Mouse (Mus musculus) forebrain, embryonic 15.5 days (tissue): Measurements from ENCODE around the gene Prtg. TPM values are rescaled to one million over a fixed set of nuclear protein-coding genes. Genes with fewer than 3 reads are reported as not detected.

Experiments
- ATAC-seq: fragments of 200-750 bp; cut with Nextera tagmentation; replicated peaks from 2 replicates; pipeline ENCODE4 v1.8.0; 2017; ENCODE audit warnings: mild to moderate bottlenecking, moderate TSS enrichment, moderate library complexity
- H3K27ac ChIP-seq: fragments of 300-500 bp; sonication (generic); replicated peaks from 2 replicates; pipeline ENCODE4 v1.5.1; 2015; ENCODE audit warnings: mild to moderate bottlenecking, inconsistent platforms
- H3K27me3 ChIP-seq: fragments of 300-500 bp; sonication (generic); 2 replicates; pipeline ENCODE4 v1.6.1; 2015; ENCODE audit warnings: inconsistent platforms
- H3K36me3 ChIP-seq: fragments of 300-500 bp; sonication (generic); 2 replicates; pipeline ENCODE4 v1.6.1; 2015; ENCODE audit warnings: mild to moderate bottlenecking, inconsistent platforms
- H3K4me1 ChIP-seq: fragments of 300-500 bp; sonication (generic); 2 replicates; pipeline ENCODE4 v1.6.1; 2015; ENCODE audit warnings: inconsistent platforms
- H3K4me2 ChIP-seq: fragments of 300-500 bp; sonication (generic); replicated peaks from 2 replicates; pipeline ENCODE4 v1.6.1; 2015; ENCODE audit warnings: mild to moderate bottlenecking, inconsistent platforms
- H3K4me3 ChIP-seq: fragments of 300-500 bp; sonication (generic); 2 replicates; pipeline ENCODE4 v1.5.1; 2015; ENCODE audit warnings: mild to moderate bottlenecking, inconsistent platforms
- H3K9ac ChIP-seq: fragments of 300-500 bp; sonication (generic); replicated peaks from 2 replicates; pipeline ENCODE4 v1.6.1; 2015; ENCODE audit warnings: mild to moderate bottlenecking, inconsistent platforms
- H3K9me3 ChIP-seq: fragments of 300-500 bp; sonication (generic); 2 replicates; pipeline ENCODE4 v1.6.1; 2016; ENCODE audit warnings: inconsistent platforms
- WGBS: fragments of 180-500 bp; shearing (Covaris S2); methylation state at CpG from one replicate; pipeline ENCODE4 v1.1.7; 2015; ENCODE audit warnings: mixed read lengths; 5-methylcytosine and 5-hydroxymethylcytosine counted together
- polyA plus RNA-seq: library from polyadenylated mRNA; unstranded; fragments of >200 nt; fragmentation: Nextera tagmentation; extraction: Ambion mirVana; gene quantifications from 2 replicates; pipeline ENCODE4 v1.2.1, GENCODE M21; 2015

The Prtg gene
- polyA plus RNA-seq, 1 experiment from 2014 or later: 0.46 TPM

DNA sequence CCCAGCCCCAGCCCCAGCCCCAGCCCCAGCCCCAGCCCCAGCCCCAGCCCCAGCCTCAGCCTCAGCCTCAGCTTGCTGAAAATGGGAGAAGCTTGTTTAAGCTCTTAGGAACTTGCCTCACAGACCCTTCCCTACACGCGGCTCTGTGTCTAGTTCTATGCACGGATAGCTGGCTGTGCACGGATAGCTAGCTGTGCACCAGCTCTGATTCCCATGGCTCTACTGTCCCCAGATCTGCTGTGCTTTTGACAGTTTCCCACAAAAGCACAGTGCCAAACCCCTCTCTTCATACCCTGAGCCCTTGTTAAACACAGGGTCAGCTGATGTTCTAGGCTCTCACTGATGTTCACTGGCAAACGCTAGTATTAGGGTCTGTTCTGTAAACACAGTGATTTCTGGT is 86.1 kb downstream of the Prtg start:
- Histone ChIP-seq H3K27me3 (no peaks in the 10 kb centered on the region), H3K4me2 (no peak overlapping the region), H3K27ac (no peak overlapping the region), H3K4me1 (no peaks in the 10 kb centered on the region), H3K9me3 (no peaks in the 10 kb centered on the region), H3K36me3 (no peaks in the 10 kb centered on the region), H3K9ac (no peak overlapping the region), H3K4me3 (no peak overlapping the region)
- no peak for ATAC-seq
- 92% methylated on average over 5 of the region's 5 CpGs for WGBS

DNA sequence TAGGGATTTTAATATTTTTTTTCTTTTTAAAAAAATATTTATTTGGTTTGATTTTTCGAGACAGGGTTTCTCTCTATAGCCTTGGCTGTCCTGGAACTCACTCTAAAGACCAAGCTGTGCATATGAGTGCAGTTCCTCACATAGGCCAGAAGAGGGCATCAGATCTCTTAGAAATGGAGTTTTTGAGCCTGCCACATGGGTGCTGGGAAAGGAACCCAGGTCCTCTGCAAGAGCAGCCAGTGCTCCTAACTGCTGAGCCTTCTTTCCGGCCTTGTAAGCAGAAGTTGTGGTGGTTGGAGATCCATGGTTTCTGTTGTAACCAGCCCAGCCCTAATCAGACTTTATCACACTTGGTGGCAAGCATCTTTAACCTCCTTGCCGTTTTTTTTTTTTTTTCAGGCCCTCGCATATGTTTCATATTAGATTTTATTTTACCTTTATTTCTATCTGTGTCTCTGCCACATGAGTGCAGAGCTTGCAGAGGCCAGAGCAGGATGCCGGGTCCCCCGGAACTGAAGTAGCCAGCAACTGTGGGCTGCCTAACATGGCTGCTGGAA is 88.2 kb downstream of the Prtg start:
- ATAC-seq: no peak
- Histone ChIP-seq H3K27ac (no peak overlapping the region), H3K4me3 (no peak overlapping the region), H3K27me3 (no peaks in the 10 kb centered on the region), H3K36me3 (no peaks in the 10 kb centered on the region), H3K9me3 (no peaks in the 10 kb centered on the region), H3K9ac (no peak overlapping the region), H3K4me2 (no peak overlapping the region), H3K4me1 (no peaks in the 10 kb centered on the region)
- WGBS: 97% methylated on average over 6 of the region's 6 CpGs

DNA sequence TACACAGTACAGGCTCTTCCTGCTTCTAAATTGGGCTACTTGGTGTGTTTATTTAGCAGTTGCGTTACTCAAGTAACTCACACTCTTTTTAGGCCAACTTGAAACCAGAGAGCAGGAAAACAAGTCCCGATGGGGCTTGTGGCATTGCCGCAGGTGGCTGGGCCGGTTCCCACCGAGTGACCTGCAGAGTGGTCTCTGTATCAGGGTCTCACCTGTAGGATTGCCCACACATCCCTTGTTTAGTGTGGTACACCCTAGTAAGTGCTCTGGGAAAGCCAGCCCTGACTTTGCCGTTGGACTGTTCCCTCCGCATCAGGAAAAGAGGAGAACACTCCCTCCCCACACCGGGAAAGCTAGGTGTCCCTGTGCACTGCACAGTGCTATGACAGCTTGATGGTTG is 95.4 kb downstream of the Prtg start:
- ATAC-seq: no peak
- H3K9ac ChIP-seq: no peak overlapping the region
- 91% methylated on average over 8 of the region's 8 CpGs for WGBS

DNA sequence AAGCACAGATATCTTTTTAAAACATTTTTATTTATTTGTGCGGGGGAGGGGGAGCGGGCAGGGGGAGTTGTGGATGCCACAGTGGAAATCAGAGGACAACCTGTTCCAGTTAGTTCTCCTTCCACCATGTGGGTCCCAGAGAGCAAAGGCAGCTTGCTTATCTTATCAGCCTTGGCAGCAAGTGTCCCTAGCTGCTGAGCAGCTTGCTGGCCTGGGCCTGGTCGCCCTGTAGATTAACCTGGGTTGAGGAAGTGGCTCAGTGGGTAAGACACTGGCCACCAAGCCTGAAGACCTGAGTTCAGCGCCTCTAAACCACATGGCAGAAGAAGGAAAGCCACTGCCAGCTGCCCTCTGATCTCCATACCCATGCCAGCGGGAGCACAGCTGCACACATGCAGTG is 95.9 kb downstream of the Prtg start:
- no peak overlapping the region for H3K4me2 ChIP-seq
- ATAC-seq: no peak
- no peak overlapping the region for H3K9ac ChIP-seq
- H3K4me3 ChIP-seq: no peak overlapping the region
- no peaks in the 10 kb centered on the region for H3K9me3 ChIP-seq
- no peaks in the 10 kb centered on the region for H3K36me3 ChIP-seq
- H3K27me3 ChIP-seq: no peaks in the 10 kb centered on the region
- 90% methylated on average over 5 of the region's 5 CpGs for WGBS
- peaks cover 5% of the 10 kb centered on the region; the same call in 1 of the 2 replicates for H3K4me1 ChIP-seq
- H3K27ac ChIP-seq: no peak overlapping the region

More for the DNA sequence above, 95.4 kb downstream of the Prtg start:
- Histone ChIP-seq H3K27ac (no peak overlapping the region), H3K36me3 (no peaks in the 10 kb centered on the region), H3K9me3 (no peaks in the 10 kb centered on the region), H3K4me2 (no peak overlapping the region), H3K4me3 (no peak overlapping the region), H3K4me1 (peaks cover 4% of the 10 kb centered on the region; the same call in 1 of the 2 replicates), H3K27me3 (no peaks in the 10 kb centered on the region)

DNA sequence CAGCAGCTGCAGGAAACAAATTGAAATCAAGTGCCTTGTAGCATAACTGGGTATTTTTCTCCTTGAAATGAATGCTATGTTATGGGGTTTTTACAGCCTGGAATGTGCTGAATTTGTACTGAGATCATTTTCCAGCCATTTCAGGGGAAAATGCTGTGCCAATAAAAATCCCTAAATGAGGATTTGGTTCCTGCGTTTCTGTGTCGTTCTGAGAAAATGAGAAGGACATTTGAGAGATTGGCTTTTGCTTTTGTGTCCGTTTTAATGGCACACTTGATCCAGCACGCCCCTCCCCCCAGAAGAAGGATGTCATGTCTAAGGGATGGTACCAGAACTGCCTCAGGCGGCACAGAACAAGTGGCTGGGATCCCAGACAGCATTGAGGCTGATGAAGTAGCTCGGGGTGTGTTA is 100.0 kb downstream of the Prtg start:
- no peak overlapping the region for H3K4me2 ChIP-seq
- no peaks in the 10 kb centered on the region for H3K27me3 ChIP-seq
- no peak overlapping the region for H3K9ac ChIP-seq
- no peak overlapping the region for H3K4me3 ChIP-seq
- peaks cover 5% of the 10 kb centered on the region; the same call in 1 of the 2 replicates for H3K4me1 ChIP-seq
- no peaks in the 10 kb centered on the region for H3K36me3 ChIP-seq
- WGBS: 64% methylated on average over 6 of the region's 6 CpGs
- H3K27ac ChIP-seq: peak overlapping the region; percentile 66
- ATAC-seq: no peak
- H3K9me3 ChIP-seq: no peaks in the 10 kb centered on the region

DNA sequence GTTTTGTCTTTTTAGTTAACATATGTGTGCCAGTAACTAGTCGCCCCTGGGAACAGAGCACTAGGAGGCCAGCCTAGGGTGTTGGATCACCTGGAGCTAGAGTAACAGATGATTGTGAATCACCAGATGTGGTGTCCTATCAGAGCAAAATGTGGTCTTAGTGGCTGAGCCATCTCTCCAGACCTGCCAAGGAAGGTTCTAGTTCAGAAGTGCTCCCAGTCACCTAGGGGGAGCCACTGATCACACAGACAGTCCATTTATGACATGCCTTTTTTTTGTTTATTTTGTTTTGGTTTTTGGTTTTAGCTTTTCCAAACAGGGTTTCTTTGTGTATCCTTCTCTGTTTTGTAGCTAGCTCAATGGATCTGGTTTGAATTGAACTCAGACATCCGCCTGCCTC is 104.7 kb downstream of the Prtg start:
- Histone ChIP-seq H3K4me2 (no peak overlapping the region), H3K36me3 (no peaks in the 10 kb centered on the region), H3K4me1 (peaks cover 5% of the 10 kb centered on the region; the same call in 1 of the 2 replicates), H3K4me3 (no peak overlapping the region), H3K9ac (no peak overlapping the region), H3K27me3 (no peaks in the 10 kb centered on the region), H3K9me3 (no peaks in the 10 kb centered on the region), H3K27ac (no peak overlapping the region)
- 85% methylated on average over 2 of the region's 2 CpGs for WGBS
- ATAC-seq: no peak

DNA sequence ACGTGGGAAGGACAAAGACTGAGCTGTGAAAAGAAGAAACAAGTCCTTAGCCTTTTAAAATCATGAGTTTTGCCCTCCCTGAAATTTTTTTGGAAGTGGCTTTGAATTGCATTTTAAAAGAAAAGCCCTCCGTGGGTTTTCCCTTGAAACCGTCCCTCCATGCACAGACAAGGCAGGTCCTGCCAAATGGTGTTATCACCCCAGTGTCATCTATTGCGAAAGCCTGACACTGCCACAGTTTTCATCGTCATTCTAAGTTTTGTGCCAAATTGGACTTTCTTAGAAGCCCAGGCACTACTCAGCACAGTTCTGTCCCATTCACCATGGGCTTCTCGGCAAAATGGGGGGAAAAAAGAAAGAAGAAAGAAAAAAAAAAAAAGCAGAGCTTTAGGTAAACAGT is 106.9 kb downstream of the Prtg start:
- H3K4me3 ChIP-seq: no peak overlapping the region
- no peak for ATAC-seq
- H3K27ac ChIP-seq: no peak overlapping the region
- 64% methylated on average over 6 of the region's 6 CpGs for WGBS
- no peak overlapping the region for H3K9ac ChIP-seq
- no peak overlapping the region for H3K4me2 ChIP-seq
- no peaks in the 10 kb centered on the region for H3K9me3 ChIP-seq
- H3K4me1 ChIP-seq: no peaks in the 10 kb centered on the region
- no peaks in the 10 kb centered on the region for H3K36me3 ChIP-seq
- no peaks in the 10 kb centered on the region for H3K27me3 ChIP-seq

DNA sequence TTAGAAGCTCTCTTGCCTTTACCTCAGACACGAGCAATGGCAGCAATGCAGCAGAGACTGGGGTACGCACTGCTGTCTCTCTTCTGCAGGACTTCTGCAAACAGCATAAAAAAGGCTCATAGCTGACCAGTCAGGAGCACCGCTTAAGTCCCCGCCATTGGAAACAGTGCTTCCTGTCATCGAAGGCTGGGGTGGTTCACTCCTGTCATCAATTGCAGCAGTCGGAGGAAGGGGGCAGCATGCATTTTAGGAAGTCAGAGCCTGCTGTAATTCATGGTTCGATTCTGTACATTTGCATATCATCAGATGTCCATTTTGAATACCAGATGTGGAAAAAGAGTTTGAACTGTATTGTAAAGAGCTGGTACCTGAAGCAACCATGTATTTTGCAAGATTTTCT is 109.1 kb downstream of the Prtg start:
- Histone ChIP-seq H3K27ac (no peak overlapping the region), H3K27me3 (no peaks in the 10 kb centered on the region), H3K4me3 (no peak overlapping the region), H3K9me3 (no peaks in the 10 kb centered on the region), H3K36me3 (no peaks in the 10 kb centered on the region), H3K9ac (no peak overlapping the region), H3K4me1 (no peaks in the 10 kb centered on the region), H3K4me2 (no peak overlapping the region)
- WGBS: 71% methylated on average over 7 of the region's 7 CpGs
- ATAC-seq: no peak

DNA sequence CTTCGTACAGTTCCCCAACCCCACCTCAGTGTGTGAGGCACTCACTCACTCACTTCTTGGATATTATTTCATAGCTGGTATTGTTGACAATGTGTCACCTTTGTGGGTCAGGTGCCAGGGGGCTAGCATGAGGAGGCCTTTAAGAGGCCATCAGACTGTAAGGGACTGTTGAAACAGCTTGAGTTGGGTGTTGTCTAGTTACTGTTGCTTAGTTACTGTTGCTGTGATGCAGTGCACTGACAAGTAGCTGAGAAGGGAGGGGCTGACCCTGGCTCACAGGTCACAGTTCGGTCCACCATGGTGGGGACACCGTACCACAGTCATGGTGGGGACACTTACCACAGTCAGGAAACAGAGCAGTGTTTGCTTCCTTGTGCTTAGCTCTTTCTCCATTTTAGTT is 116.4 kb downstream of the Prtg start:
- ATAC-seq: no peak
- H3K36me3 ChIP-seq: no peaks in the 10 kb centered on the region
- H3K27ac ChIP-seq: no peak overlapping the region
- H3K9me3 ChIP-seq: no peaks in the 10 kb centered on the region
- H3K27me3 ChIP-seq: no peaks in the 10 kb centered on the region
- H3K4me3 ChIP-seq: no peak overlapping the region
- H3K9ac ChIP-seq: no peak overlapping the region
- H3K4me1 ChIP-seq: peaks cover 27% of the 10 kb centered on the region
- H3K4me2 ChIP-seq: no peak overlapping the region
- 87% methylated on average over 3 of the region's 3 CpGs for WGBS

DNA sequence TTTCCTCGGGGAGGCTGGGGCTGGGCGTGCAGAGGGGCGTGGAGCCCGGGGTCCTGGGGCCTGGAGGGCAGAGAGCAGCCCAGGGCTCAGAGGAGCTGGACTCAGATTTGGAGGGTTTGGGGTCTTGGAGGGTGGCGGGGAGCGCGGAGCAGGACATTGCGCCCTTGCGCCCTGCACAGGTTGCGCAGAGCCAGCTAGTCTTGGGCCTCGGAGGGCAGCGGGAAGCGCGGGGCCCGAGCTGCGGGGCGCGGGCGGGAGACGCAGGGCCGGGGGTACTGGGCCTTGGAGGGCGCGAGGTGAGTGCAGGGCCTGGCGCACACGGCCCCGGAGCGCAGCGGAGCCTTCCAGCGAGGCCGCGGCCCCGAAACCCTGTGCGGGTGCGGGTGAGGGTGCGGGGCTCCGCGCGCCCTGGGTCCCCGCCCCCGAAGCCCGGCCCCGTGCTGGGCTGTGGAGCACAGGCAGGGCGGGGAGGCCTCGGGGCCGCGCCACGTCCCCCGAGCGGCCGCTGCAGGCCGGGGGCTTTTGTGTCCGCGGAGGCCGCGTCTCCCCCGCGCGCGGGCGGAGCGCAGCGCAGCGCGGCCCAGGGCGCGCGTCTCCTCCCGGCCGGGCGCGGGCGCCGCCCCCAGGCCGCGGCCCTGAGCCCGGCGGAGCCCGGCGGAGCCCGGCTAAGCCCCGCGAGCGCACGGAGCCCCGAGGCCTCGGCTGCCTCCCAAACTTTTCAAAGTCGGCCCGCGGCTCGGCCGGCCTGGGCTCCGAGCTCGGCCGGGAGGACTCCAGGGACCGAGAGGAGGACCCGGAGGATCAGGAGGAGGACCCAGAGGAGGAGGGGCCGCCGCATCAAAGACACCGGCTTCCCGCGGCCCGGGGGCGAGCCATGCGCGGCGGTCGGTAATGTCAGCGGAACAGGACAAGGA is 118.6 kb downstream of the Prtg start, which contains the start of gene Pygo1:
Gene Pygo1 (plus strand): TSS at position 625 of the 914 bp plus-strand sequence.
- ATAC-seq: peak; percentile 86

DNA sequence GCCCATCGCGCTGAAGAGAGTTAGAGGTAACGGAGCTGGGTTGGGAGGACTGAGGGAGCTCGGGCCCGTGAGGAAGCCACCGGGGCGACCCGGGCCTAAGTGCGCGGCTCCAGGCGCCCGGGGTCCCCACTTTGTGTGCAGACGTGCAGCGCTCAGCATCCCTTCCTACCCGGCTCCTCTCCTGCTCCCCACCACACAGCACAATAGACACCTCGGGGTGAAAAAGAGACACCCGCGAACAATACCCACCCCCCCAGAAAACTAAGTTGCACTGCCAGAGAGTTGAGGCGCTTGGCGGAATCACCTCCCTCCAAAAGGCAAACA is 119.2 kb downstream of the Prtg start:
- H3K27ac ChIP-seq: peak overlapping the region; percentile 90
- H3K4me1 ChIP-seq: peaks cover 27% of the 10 kb centered on the region
- H3K27me3 ChIP-seq: no peaks in the 10 kb centered on the region
- H3K9me3 ChIP-seq: no peaks in the 10 kb centered on the region
- H3K4me2 ChIP-seq: peak overlapping the region; percentile 92
- no peaks in the 10 kb centered on the region for H3K36me3 ChIP-seq
- peak overlapping the region; percentile 93 for H3K9ac ChIP-seq
- under 1% methylated on average over 20 of the region's 20 CpGs for WGBS
- ATAC-seq: peak; percentile 79
- H3K4me3 ChIP-seq: peak overlapping the region; percentile 78

More for the DNA sequence above, 118.6 kb downstream of the Prtg start, which contains the start of gene Pygo1:
- no peaks in the 10 kb centered on the region for H3K9me3 ChIP-seq
- H3K4me1 ChIP-seq: peaks cover 27% of the 10 kb centered on the region
- H3K9ac ChIP-seq: peak within 1 kb of the TSS; percentile 93
- H3K27me3 ChIP-seq: no peaks in the 10 kb centered on the region
- peak within 1 kb of the TSS; percentile 78 for H3K4me3 ChIP-seq
- peak within 1 kb of the TSS; percentile 90 for H3K27ac ChIP-seq
- H3K36me3 ChIP-seq: no peaks in the 10 kb centered on the region
- WGBS: under 1% methylated on average over 67 of the region's 108 CpGs
- peak within 1 kb of the TSS; percentile 92 for H3K4me2 ChIP-seq

DNA sequence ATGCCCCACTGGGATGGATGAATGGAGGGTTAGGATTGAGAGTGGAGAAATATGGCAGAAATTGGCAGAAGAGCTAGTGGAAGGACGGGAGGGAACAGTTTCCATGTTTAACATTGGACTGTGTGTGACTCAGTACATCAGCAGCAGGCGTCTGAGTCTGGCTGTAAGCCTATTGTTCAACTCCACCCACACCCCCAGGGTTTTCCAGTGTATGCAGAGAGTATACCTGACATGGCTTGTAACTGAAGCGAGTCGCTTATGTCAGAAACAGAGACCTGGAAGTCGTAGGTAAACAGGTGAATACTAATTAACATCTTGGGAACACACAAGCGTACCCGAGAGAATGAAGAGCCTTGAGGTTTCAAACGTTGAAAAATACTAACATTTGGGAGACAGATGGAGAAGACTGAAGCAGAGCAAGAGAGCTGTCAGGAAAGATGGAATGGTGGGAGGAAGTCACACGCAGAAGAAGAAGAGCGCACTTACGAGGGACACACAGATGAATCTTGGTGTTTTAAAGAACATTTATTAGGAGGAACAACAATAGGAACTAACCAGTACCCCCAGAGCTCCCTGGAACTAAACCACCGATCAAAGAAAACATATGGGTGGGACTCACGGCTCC is 124.6 kb downstream of the Prtg start:
- peak overlapping the region; percentile 57 for H3K27ac ChIP-seq

More for the DNA sequence above, 124.6 kb downstream of the Prtg start:
- Histone ChIP-seq H3K4me3 (no peak overlapping the region), H3K27me3 (no peaks in the 10 kb centered on the region), H3K4me2 (no peak overlapping the region), H3K9me3 (no peaks in the 10 kb centered on the region), H3K4me1 (peaks cover 18% of the 10 kb centered on the region), H3K36me3 (0 out of 2 replicates have a peak, but pooled peaks cover 3% of the 10 kb centered on the region), H3K9ac (no peak overlapping the region)
- ATAC-seq: no peak
- WGBS: 72% methylated on average over 13 of the region's 13 CpGs
